Mouse (Mus musculus) right cerebral cortex, postnatal 10 days (tissue): Measurements from ENCODE around the gene Klhl22.

Experiments
- DNase-seq, 2 experiments: peaks; one replicate each; pipeline ENCODE4 v3.0.0; 2021; ENCODE audit warnings: low spot score in 2 of 2

The Klhl22 gene

DNA sequence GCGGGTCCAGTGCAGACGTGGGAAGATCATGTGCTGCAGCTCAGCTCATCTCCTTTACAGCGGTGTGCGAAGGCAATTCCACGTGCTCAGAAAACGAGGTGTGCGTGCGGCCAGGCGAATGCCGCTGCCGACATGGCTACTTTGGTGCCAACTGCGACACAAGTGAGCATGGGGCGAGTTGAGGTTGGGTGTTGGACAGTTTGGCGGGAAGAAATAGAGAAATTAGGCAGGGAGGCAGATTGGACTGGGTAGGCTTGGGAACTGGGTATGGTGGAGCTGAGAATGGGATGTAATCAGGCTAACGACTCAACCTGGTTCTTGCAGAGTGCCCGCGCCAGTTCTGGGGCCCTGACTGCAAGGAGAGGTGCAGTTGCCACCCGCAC, 43.0 kb downstream of the Klhl22 start:
- DNase-seq, result no peak

DNA sequence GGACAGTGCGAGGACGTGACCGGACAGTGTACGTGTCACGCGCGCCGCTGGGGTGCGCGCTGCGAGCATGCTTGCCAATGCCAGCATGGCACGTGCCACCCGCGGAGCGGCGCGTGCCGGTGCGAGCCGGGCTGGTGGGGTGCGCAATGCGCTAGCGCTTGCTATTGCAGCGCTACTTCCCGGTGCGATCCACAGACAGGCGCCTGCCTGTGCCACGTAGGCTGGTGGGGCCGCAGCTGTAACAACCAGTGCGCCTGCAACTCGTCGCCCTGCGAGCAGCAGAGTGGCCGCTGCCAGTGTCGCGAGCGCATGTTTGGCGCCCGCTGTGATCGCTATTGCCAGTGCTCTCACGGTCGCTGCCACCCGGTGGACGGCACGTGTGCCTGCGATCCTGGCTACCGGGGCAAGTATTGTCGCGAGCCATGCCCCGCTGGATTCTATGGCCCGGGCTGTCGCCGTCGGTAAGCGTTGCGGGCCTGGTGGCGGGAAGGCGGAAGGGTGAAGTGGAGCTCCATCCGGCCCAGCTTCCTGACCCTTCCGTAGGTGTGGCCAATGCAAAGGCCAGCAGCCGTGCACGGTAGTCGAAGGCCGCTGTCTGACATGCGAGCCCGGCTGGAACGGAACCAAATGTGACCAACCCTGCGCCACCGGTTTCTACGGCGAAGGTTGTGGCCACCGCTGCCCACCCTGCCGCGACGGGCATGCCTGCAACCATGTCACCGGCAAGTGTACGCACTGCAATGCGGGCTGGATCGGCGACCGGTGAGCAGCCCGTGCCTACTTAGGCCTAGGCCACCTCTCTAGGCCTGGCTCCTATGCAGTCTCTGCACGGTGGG, 43.6 kb downstream of the Klhl22 start:
- DNase-seq, result peak; percentile 64 to 73

DNA sequence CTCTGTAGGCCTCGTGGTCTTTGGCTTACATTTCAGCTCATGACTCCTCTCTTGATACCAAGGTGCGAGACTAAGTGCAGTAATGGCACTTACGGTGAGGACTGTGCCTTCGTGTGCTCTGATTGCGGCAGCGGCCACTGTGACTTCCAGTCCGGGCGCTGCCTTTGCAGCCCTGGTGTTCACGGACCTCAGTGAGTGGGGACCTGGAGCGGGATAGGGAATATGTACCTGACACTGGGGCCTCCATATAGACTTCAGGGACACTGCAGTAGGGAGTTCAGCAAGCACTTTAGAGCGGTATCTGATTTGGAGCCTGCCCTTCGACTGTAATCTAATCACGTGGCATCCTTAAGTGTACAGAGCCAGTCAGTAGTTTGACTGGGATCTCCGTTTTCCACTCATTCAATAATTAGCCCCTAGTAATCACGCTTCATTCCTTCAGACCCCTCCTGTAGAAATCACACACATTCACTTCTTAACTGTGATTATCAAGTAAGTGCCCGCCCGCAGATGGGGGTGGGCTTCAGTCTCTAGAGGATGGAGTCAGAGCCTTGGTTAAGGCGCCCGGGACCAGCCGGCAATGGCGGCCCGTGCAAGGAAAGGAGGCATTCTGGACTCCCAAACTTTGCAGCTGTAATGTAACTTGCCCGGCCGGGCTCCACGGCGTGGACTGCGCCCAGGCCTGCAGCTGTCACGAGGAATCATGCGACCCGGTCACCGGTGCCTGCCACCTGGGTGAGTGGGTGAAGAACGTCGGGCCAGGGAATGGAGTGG, 44.4 kb downstream of the Klhl22 start:
- no peak for DNase-seq

DNA sequence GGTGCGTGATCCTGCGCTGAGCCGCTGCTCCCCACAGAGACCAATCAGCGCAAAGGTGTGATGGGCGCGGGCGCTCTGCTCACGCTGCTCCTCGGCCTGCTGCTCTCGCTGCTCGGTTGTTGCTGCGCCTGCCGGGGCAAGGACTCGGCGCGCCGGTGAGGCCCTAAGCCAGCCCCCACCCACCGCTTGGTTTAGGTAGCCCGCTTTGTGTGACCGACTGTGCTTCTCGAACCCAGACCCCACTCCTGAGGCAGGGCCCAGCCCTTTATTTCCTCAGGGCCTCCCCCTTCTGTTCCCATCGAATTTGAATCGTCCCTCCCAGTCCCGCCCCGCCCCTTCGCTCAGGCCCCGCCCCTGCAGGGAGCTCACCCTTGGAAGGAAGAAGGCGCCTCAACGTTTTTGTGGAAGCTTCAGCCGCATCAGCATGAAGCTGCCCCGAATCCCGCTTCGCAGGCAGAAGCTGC, 45.1 kb downstream of the Klhl22 start:
- DNase-seq, result no peak

GRCm38 (mm10) chr16:17804982-17805381, 45.6 kb downstream of the Klhl22 start:
- DNase-seq, result no peak

DNA sequence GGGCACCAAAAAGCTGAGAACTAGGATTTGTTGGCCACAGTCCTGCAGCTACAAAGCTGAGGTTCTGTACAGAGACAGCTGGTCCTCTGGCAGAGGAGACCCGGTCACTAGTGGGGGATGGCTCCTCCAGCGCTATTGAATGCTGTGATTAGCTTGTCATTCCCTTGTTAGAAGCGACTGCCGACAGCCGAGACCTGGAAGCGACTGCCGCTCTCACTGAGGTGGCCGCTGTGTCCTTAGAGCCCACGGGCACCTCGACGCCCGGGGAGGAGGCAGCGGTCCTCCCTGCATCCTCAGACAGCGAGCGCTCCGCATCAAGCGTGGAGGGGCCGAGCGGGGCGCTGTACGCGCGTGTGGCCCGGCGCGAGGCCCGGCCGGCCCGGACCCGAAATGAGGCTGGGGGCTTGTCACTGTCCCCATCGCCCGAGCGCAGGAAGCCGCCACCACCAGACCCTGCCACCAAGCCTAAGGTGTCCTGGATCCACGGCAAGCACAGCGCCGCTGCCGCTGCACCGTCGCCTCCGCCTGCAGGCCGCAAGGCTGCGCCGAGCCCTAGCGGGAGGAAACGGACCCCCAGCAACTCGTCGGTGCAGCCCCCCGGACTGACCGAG, 47.3 kb downstream of the Klhl22 start:
- peak in 1 of 2 experiments; percentile 45 for DNase-seq

GRCm38 (mm10) chr16:17807192-17808009, 48.0 kb downstream of the Klhl22 start:
- DNase-seq, result peak; percentile 94 to 95

DNA sequence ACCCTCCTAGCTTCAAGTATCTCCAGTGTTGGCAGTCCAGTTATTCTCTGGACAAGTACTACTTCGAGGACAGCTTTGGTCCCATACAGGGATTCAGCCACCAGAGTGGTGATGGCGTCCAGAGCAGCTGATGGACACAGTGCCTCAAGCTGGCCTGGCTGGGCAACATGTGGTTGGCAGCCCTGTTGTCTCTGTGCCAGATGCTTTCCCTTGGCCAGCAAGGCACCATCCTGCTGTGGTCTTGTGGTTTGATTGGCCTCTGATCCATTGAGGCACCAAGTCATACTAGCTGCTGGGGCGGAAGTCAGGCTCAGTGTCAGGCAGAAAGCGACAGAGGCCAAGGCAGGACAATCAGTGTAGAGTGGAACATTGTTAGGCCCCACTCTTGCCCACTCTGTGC, 49.7 kb downstream of the Klhl22 start:
- no peak for DNase-seq

DNA sequence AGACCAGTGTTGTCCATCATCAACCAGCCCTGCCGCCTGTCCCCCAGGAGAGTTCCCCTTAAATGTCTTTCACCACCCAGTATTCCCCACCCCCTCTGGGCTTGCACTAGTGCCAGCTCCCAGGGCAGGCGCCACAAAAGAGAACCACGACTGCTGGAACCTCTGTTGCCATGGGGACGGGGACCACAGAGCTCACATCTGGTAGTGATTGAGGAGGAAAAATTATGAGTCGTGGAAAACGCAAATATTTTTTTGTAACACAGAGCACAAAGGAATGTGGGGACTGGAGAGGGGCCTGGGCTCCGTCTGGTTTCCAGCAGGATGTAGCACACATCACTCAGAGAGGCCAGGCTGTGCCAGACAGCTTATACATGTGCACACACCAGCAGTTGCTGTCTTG, 50.3 kb downstream of the Klhl22 start:
- DNase-seq, result peak; percentile 57 to 74

DNA sequence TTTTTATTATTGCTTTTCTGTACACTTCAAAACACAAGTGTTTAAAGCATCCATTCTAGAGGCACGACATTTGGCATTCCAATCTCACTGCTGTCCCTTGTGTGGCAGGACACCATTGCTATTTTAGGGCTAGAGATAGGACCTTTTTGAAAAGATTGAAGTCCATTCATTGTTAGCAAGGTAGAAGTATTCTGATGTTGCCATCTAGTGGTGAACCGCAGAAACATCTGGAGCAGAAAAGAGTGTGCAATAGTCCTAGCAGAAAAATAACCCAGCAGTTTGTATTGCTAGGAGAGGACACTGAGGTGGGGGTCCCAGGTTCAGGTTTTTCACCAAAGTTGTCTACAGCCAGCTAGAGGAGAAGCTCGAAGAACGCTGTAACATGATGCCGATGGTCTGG, 52.7 kb downstream of the Klhl22 start:
- DNase-seq, result no peak

GRCm38 (mm10) chr16:17813173-17813572, 53.8 kb downstream of the Klhl22 start:
- DNase-seq, result no peak

GRCm38 (mm10) chr16:17815411-17816402, 56.3 kb downstream of the Klhl22 start:
- peak; percentile 73 to 75 for DNase-seq

- no peak for DNase-seq
Observed at GRCm38 (mm10) chr16:17816528-17816927, 57.1 kb downstream of the Klhl22 start.

- DNase-seq, result no peak
Observed at GRCm38 (mm10) chr16:17826500-17826899, 67.1 kb downstream of the Klhl22 start.

DNA sequence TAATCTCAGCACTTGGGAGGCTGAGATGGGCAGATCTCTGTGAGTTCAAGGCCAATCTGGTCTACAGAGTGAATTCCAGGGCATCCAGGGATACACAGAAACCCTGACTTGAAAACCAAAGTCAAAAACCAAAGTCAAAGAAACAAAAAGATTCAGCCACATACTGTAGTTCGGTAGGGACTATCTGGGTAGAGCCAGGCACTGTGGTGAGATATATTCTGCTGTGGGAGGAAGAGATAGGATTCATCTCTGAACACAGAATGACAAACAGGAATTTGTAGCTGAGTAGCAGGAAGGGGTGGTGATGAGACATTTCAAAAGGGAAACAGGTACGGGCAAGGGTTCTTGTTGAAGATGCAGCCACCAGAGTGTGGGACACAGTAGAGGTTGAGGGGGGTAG, 68.8 kb downstream of the Klhl22 start:
- no peak for DNase-seq

DNA sequence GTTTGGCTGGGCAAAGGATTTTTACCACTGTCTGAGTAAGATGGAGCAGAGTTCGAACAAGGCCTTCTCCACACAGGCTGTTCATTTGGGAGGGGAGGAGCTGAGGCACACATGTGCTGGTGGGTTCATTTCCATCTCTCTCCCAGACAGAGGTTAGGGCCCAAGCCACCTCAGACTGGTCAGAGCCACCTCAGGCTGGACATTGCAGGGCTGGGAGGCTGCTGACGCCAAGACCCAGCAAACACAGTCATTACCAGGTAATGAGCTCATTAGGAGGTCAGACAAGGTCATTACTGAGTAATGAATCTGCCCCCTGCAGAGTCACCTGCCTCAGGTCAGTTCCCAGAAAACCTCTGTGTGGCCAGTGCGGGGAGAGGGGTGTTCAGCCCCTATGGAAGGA, 69.4 kb downstream of the Klhl22 start:
- DNase-seq, result no peak

DNA sequence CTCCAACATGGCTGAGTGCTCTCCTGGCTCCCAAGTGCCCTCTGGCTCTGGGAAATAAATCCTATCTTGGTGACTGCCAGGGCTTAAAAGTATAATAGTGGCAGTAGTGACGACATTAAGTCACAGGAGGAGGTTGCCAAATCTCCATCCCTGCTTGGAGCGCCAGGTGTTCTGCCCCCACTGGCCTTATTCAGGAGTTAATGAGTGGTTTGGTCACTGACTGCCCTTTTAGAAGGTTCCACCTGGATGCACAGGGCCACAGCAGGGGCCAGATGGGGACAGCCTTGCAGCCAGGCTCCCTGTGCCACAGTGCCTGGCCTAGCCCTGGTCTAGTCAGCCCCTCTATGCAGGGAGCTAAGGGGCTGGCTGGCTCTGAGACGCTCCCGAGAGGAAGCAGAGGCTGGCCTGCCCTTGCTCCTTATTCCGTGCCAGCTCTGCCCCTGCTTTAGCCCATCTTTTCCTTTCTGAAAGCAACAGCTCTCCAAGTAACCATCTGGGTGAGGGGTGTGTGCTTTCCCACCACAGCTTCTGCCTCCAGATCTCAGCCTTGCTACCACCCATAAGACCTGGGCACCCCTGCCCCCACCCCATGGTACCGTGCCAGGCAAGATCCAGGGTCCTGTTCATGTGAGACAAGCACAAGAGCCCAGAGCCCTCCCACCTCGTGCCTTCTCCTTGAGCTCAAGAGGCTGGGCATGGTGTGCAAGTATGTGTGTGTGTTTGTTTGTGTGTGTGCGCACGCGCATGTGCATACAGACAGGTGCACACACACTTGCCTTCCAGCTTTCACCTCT, 71.2 kb downstream of the Klhl22 start:
- no peak for DNase-seq

GRCm38 (mm10) chr16:17831781-17832180, 72.4 kb downstream of the Klhl22 start:
- no peak for DNase-seq

DNA sequence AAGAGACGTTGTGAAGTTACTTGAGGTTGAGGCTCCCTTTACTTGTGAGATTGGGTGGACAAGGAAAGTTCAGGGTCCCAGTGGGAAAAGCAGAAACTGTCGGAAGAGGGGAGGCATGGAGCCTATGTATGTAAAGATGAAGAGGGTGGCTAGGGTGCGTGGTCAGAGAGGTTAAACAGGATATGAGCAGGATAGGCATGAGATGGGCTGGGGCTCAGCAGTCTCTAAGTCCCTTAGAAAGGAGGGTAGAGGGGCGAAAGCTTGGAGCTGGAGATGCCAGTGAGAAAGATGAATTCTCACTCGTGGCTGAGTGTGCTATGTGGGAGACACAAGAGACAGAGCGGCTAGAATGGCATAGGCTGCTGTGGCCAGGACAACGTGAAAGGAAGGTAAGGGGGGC, 73.4 kb downstream of the Klhl22 start, which contains the start of gene B830017H08Rik:
TSS of gene B830017H08Rik (plus strand) at position 301 of the 400 bp plus-strand sequence.
- no peak for DNase-seq

DNA sequence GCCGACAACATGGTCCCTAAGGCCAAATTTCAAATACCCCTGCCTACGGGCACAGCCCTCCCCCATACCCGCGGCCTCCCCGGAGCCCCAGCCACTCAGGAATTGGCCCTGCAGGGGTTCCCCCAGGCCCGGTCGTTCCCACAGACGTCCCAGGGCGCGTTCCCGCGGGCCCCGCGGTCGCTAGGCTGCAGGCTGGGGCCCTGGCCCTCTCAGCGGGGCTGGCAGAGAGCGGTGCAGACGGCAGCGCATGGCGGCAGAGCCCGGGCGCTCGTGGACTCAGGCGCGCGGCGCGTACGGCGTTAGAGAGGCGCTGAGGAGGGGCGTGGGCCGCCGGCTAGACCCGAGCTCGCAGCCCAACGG, 73.9 kb downstream of the Klhl22 start:
- DNase-seq, result peak; percentile 67 to 70
